Mouse (Mus musculus): ENCODE measurements around the gene Grhpr. TPM values are rescaled to one million over a fixed set of nuclear protein-coding genes. Genes with fewer than 3 reads are reported as not detected.

Gene Grhpr
- total and polyA plus RNA-seq, 3 experiments: 76.6 to 204 (median 107) TPM

DNA sequence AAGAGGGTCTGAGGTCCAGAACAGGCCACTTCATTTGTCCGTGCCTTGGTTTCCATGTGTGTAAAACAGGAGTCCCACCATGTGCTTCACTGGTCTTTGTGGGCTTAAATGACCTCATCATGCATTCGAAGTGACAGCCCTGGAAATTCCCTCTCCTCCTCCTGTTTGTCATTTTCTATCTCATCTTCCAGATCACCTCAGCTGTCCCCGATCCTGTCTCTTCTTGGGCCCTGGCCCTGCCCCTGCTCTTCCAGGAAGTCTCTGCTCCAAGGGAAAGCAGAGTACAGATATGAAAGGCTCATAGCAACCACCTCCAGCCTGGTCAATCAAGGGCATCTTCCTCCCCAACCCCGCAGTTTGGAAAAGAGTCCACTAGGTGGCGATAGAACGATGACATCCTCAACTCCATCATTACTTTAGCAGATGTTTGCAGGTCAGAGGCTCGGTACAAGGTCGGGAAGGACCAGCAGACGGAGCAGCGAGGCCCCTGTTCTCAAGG is 10.5 kb upstream of the Grhpr start (continued):
- peak; percentile 79 for TF ChIP-seq ETS1 (conservative IDR thresholded peaks at IDR 0.05; ENCODE audit: low read depth, low read length)
- no peak; the same call in 1 of the 2 replicates for TF ChIP-seq JUND (conservative IDR thresholded peaks at IDR 0.05; ENCODE audit: low read depth, low read length)

DNA sequence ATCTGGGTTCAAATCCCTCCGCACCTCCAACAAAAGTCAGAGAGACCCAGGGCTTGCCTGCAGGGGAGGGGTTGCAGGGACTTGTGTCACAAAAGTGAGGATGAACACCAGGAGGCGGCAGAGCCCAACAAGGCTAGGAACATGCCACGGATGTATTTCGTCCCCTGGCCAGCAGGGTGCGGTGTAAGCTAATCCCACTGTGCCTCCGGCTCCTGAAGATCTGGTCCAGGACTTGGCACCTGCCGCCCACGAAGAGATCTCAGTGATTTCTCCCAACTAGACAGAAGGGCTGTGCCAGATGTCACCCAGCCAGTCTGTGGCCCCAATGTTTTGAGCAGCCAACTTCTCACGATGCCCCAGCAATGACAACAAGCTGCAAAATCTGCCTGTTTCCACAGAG is 7.7 kb upstream of the Grhpr start:
- H3K27ac ChIP-seq (ENCODE audit: insufficient read depth, low read depth): no peak overlapping the region
- dilution Hi-C loops (cut with MboI; ENCODE audit: extremely low pct_ligation_motif_present, extremely low pct_unique_long_range_greater_than_20kb, low sequenced_read_pairs): no loop called here
- H3K9ac ChIP-seq (ENCODE audit: insufficient read depth, low read depth): no peak overlapping the region
- peaks cover 46% of the 10 kb centered on the region for H3K9me3 ChIP-seq (replicated peaks; ENCODE audit: low read length)
- no peaks in the 10 kb centered on the region for H3K79me2 ChIP-seq (replicated peaks; ENCODE audit: control insufficient read depth, extremely low read depth, insufficient read depth, poor library complexity, severe bottlenecking)
- H3K36me3 ChIP-seq (replicated peaks in 1 of 2; ENCODE audit: control insufficient read depth in 1 of 2, insufficient read depth in 1 of 2, low read length in 1 of 2): peaks cover 0 to 29% of the 10 kb centered on the region in 2 experiments
- H3K4me1 ChIP-seq (ENCODE audit: control insufficient read depth in 1 of 2, insufficient read depth in 2 of 2): peaks cover 24 to 38% of the 10 kb centered on the region in 2 experiments
- no peak overlapping the region for H3K4me2 ChIP-seq (ENCODE audit: insufficient read depth, low read depth, poor library complexity, severe bottlenecking)
- peak; percentile 76 for DNase-seq (ENCODE audit: extremely low read depth)
- no peaks in the 10 kb centered on the region for H3K27me3 ChIP-seq (replicated peaks)
- in situ Hi-C loops (cut with MboI; ENCODE audit: low pct_ligation_motif_present, low pct_unique_long_range_greater_than_20kb, low sequenced_read_pairs): loop anchor here (10.0 kb wide), 1 partner anchor 299 kb away; no protein-coding TSS in a partner anchor
- no peak overlapping the region for H3K4me3 ChIP-seq (replicated peaks in 1 of 3; ENCODE audit: low read depth in 2 of 3, low read length in 2 of 3, poor library complexity in 1 of 3)
- TF ChIP-seq ZC3H11A (IDR thresholded peaks at IDR 0.05; ENCODE audit: low read depth, low read length): 0 out of 2 replicates have a peak, but pooled peaks have one; percentile 10
- peak; percentile 54 to 99; a peak in 3 of 4 replicates for TF ChIP-seq CTCF (conservative IDR thresholded peaks at IDR 0.05 in 1 of 2, IDR thresholded peaks at IDR 0.05 in 1 of 2; ENCODE audit: low read depth in 2 of 2, low read length in 2 of 2)
- peak; percentile 56; the same call in 1 of the 2 replicates for TF ChIP-seq NELFE (IDR thresholded peaks at IDR 0.05; ENCODE audit: low read depth, low read length)
- TF ChIP-seq USF2 (conservative IDR thresholded peaks at IDR 0.05; ENCODE audit: low read depth, low read length): peak; percentile 19; the same call in 1 of the 2 replicates
- 0 out of 2 replicates have a peak, but pooled peaks have one; percentile 22 for TF ChIP-seq CHD2 (IDR thresholded peaks at IDR 0.05; ENCODE audit: low read length)
- peak; percentile 41; the same call in 1 of the 2 replicates for TF ChIP-seq MXI1 (IDR thresholded peaks at IDR 0.05; ENCODE audit: low read depth, low read length)
- TF ChIP-seq CHD1 (IDR thresholded peaks at IDR 0.05; ENCODE audit: low read depth, low read length): no peak
- TF ChIP-seq ELF1 (IDR thresholded peaks at IDR 0.05; ENCODE audit: low read depth, low read length): no peak
- TF ChIP-seq MAX (IDR thresholded peaks at IDR 0.05; ENCODE audit: low read length): no peak
- no peak for TF ChIP-seq POLR2AphosphoS2 (IDR thresholded peaks at IDR 0.05; ENCODE audit: low read depth, low read length)
- TF ChIP-seq BHLHE40 (IDR thresholded peaks at IDR 0.05; ENCODE audit: low read depth, low read length): peak; percentile 46; the same call in 1 of the 2 replicates
- peak; percentile 69; the same call in 1 of the 2 replicates for TF ChIP-seq IRF4 (IDR thresholded peaks at IDR 0.05; ENCODE audit: low read depth, low read length)
- 0 out of 2 replicates have a peak, but pooled peaks have one; percentile 26 for TF ChIP-seq MYC (IDR thresholded peaks at IDR 0.05; ENCODE audit: low read depth, low read length)
- TF ChIP-seq RCOR1 (conservative IDR thresholded peaks at IDR 0.05; ENCODE audit: low read depth, low read length): no peak
- no peak; the same call in 1 of the 2 replicates for TF ChIP-seq POLR2A (IDR thresholded peaks at IDR 0.05; ENCODE audit: low read depth, low read length)
- peak; percentile 81 for TF ChIP-seq RAD21 (IDR thresholded peaks at IDR 0.05; ENCODE audit: low read depth, low read length)
- TF ChIP-seq SMC3 (IDR thresholded peaks at IDR 0.05; ENCODE audit: low read depth, low read length): peak; percentile 84
- no peak for TF ChIP-seq NRF1 (IDR thresholded peaks at IDR 0.05; ENCODE audit: low read depth, low read length)
- no peak for TF ChIP-seq EP300 (IDR thresholded peaks at IDR 0.05; ENCODE audit: low read length)
- peak; percentile 56; the same call in 1 of the 2 replicates for TF ChIP-seq MEF2A (IDR thresholded peaks at IDR 0.05; ENCODE audit: borderline replicate concordance, low read depth, low read length)
- peak; percentile 67; the same call in 1 of the 2 replicates for TF ChIP-seq TCF12 (IDR thresholded peaks at IDR 0.05; ENCODE audit: low read depth, low read length)
- TF ChIP-seq E2F4 (IDR thresholded peaks at IDR 0.05; ENCODE audit: insufficient replicate concordance, low read depth, low read length): no peak
- no peak for TF ChIP-seq SIN3A (IDR thresholded peaks at IDR 0.05; ENCODE audit: low read length)
- TF ChIP-seq KAT2A (IDR thresholded peaks at IDR 0.05; ENCODE audit: insufficient replicate concordance, low read length): no peak
- TF ChIP-seq MAZ (IDR thresholded peaks at IDR 0.05; ENCODE audit: low read depth, low read length): no peak
- TF ChIP-seq HCFC1 (IDR thresholded peaks at IDR 0.05; ENCODE audit: low read depth, low read length): peak; percentile 58
- TF ChIP-seq MAFK (IDR thresholded peaks at IDR 0.05; ENCODE audit: insufficient replicate concordance, low read length): no peak
- TF ChIP-seq GABPA (IDR thresholded peaks at IDR 0.05; ENCODE audit: insufficient replicate concordance, low read depth, low read length): no peak
- 0 out of 2 replicates have a peak, but pooled peaks have one; percentile 17 for TF ChIP-seq TBP (conservative IDR thresholded peaks at IDR 0.05; ENCODE audit: low read depth, low read length)
- no peak for TF ChIP-seq ZMIZ1 (IDR thresholded peaks at IDR 0.05; ENCODE audit: low read depth, low read length)
- no peak for TF ChIP-seq USF1 (IDR thresholded peaks at IDR 0.05; ENCODE audit: low read depth, low read length)
- TF ChIP-seq ZKSCAN1 (IDR thresholded peaks at IDR 0.05; ENCODE audit: borderline replicate concordance, low read depth, low read length): no peak
- no peak for TF ChIP-seq ZNF384 (IDR thresholded peaks at IDR 0.05; ENCODE audit: low read depth, low read length)
- TF ChIP-seq JUND (conservative IDR thresholded peaks at IDR 0.05; ENCODE audit: low read depth, low read length): no peak
- TF ChIP-seq PAX5 (IDR thresholded peaks at IDR 0.05; ENCODE audit: low read length): no peak
- no peak for TF ChIP-seq JUN (IDR thresholded peaks at IDR 0.05; ENCODE audit: insufficient read depth, low read depth, low read length)
- TF ChIP-seq ETS1 (conservative IDR thresholded peaks at IDR 0.05; ENCODE audit: low read depth, low read length): no peak
